Mouse (Mus musculus) kidney, adult 2 months (tissue): ENCODE measurements at regions not wholly inside any gene's neighbourhood (a gene's known extent, or its start where the extent isn't known, plus 50 kb on each side); places are given as distances from the start of the nearest gene placed in this dataset.
A peak's percentile ranks its signal among the peaks of the same experiment; 100 is the strongest.

Experiments
- DNase-seq: peaks from one replicate; pipeline ENCODE4 v3.0.0; 2021
- H3K27ac ChIP-seq: fragments of 200-500 bp; 2 replicates; pipeline ENCODE4 v1.5.1; 2012; ENCODE audit warnings: low read depth, low read length, control low read depth, inconsistent platforms; ENCODE audit not compliant: insufficient read depth
- H3K27me3 ChIP-seq: fragments of 200-500 bp; replicated peaks from 2 replicates; pipeline ENCODE4 v1.6.1; 2012; ENCODE audit warnings: mild to moderate bottlenecking, moderate library complexity, low read length, inconsistent platforms; ENCODE audit not compliant: control insufficient read depth, insufficient read depth
- H3K36me3 ChIP-seq: fragments of 200-500 bp; 2 replicates; pipeline ENCODE4 v1.6.1; 2012; ENCODE audit warnings: mild to moderate bottlenecking, moderate library complexity, low read length, inconsistent platforms; ENCODE audit not compliant: control insufficient read depth, insufficient read depth
- H3K4me1 ChIP-seq: fragments of 200-500 bp; 2 replicates; pipeline ENCODE4 v1.6.1; 2011; ENCODE audit warnings: low read length; ENCODE audit not compliant: control insufficient read depth, insufficient read depth
- H3K4me3 ChIP-seq: fragments of 200-500 bp; 2 replicates; pipeline ENCODE4 v1.5.1; 2011; ENCODE audit warnings: mild to moderate bottlenecking, low read depth, low read length, control low read depth; ENCODE audit not compliant: insufficient read depth
- CTCF ChIP-seq: fragments of 200-500 bp; conservative IDR thresholded peaks from 2 replicates; pipeline ENCODE4 v1.5.1; 2011; ENCODE audit warnings: low read depth, mild to moderate bottlenecking, control low read depth, low read length, moderate library complexity, mixed read lengths; ENCODE audit not compliant: insufficient read depth, insufficient read length
- POLR2A ChIP-seq: fragments of 200-500 bp; IDR thresholded peaks from one replicate; pipeline ENCODE4 v1.6.1; 2011; ENCODE audit warnings: low read depth, low read length, control low read depth
- WGBS: fragments of 180-500 bp; shearing (Covaris S2); methylation state at CpG from one replicate; pipeline ENCODE4 v1.1.7; 2018; 5-methylcytosine and 5-hydroxymethylcytosine counted together

GRCm38 (mm10) chr1:181284301-181285197 lies 67.9 kb upstream of the Cnih3 start:
- peak; percentile 20; the same call in 1 of the 2 replicates for TF ChIP-seq CTCF
- TF ChIP-seq POLR2A: no peak
- Histone ChIP-seq H3K27me3 (no peaks in the 10 kb centered on the region), H3K4me3 (no peak overlapping the region), H3K4me1 (no peaks in the 10 kb centered on the region), H3K36me3 (no peaks in the 10 kb centered on the region), H3K27ac (no peak overlapping the region)
- DNase-seq: no peak
- 88% methylated on average over 10 of the region's 10 CpGs for WGBS

GRCm38 (mm10) chr1:181285600-181285999 lies 66.8 kb upstream of the Cnih3 start:
- Histone ChIP-seq H3K4me3 (no peak overlapping the region), H3K27ac (no peak overlapping the region), H3K36me3 (no peaks in the 10 kb centered on the region), H3K4me1 (no peaks in the 10 kb centered on the region), H3K27me3 (no peaks in the 10 kb centered on the region)
- peak; percentile 67 for DNase-seq
- 60% methylated on average over 8 of the region's 8 CpGs for WGBS
- TF ChIP-seq POLR2A (no peak), CTCF (no peak)

GRCm38 (mm10) chr1:181286146-181286545 lies 66.3 kb upstream of the Cnih3 start:
- peak; percentile 88 for DNase-seq
- H3K27ac ChIP-seq: no peak overlapping the region
- no peak for TF ChIP-seq POLR2A
- TF ChIP-seq CTCF: no peak

GRCm38 (mm10) chr1:181287166-181287565 lies 65.3 kb upstream of the Cnih3 start:
- TF ChIP-seq POLR2A: no peak
- H3K36me3 ChIP-seq: no peaks in the 10 kb centered on the region
- no peak for DNase-seq
- no peak overlapping the region for H3K27ac ChIP-seq
- whole genome bisulfite sequencing: 87% methylated on average over 1 of the region's 1 CpGs
- H3K27me3 ChIP-seq: no peaks in the 10 kb centered on the region
- H3K4me3 ChIP-seq: no peak overlapping the region
- no peaks in the 10 kb centered on the region for H3K4me1 ChIP-seq

More at GRCm38 (mm10) chr1:181286146-181286545, 66.3 kb upstream of the Cnih3 start:
- no peaks in the 10 kb centered on the region for H3K27me3 ChIP-seq
- H3K36me3 ChIP-seq: no peaks in the 10 kb centered on the region
- H3K4me1 ChIP-seq: no peaks in the 10 kb centered on the region
- WGBS: 58% methylated on average over 5 of the region's 5 CpGs
- H3K4me3 ChIP-seq: no peak overlapping the region

- TF ChIP-seq CTCF (no peak), POLR2A (no peak)
- H3K4me1 ChIP-seq: no peaks in the 10 kb centered on the region
- no peaks in the 10 kb centered on the region for H3K27me3 ChIP-seq
- 80% methylated on average over 13 of the region's 13 CpGs for WGBS
- H3K36me3 ChIP-seq: no peaks in the 10 kb centered on the region
- DNase-seq: no peak
- H3K27ac ChIP-seq: no peak overlapping the region
- no peak overlapping the region for H3K4me3 ChIP-seq
Measured at GRCm38 (mm10) chr1:181289385-181290035, 62.9 kb upstream of the Cnih3 start.

- no peak overlapping the region for H3K27ac ChIP-seq
- 67% methylated on average over 6 of the region's 6 CpGs for WGBS
- no peaks in the 10 kb centered on the region for H3K36me3 ChIP-seq
- H3K4me3 ChIP-seq: no peak overlapping the region
- no peaks in the 10 kb centered on the region for H3K4me1 ChIP-seq
- DNase-seq: no peak
- TF ChIP-seq CTCF: no peak
- no peaks in the 10 kb centered on the region for H3K27me3 ChIP-seq
Measured at GRCm38 (mm10) chr1:181291202-181291601, 61.2 kb upstream of the Cnih3 start.

- no peak overlapping the region for H3K27ac ChIP-seq
- no peak overlapping the region for H3K4me3 ChIP-seq
- H3K27me3 ChIP-seq: no peaks in the 10 kb centered on the region
- H3K4me1 ChIP-seq: no peaks in the 10 kb centered on the region
- H3K36me3 ChIP-seq: no peaks in the 10 kb centered on the region
- no peak for DNase-seq
- TF ChIP-seq CTCF (no peak), POLR2A (no peak)
- 83% methylated on average over 5 of the region's 5 CpGs for WGBS
Measured at GRCm38 (mm10) chr1:181291966-181292365, 60.5 kb upstream of the Cnih3 start.
